Mouse (Mus musculus) embryonic facial prominence, embryonic 15.5 days (tissue): Measurements from ENCODE around the gene Ap4e1. TPM values are rescaled to one million over a fixed set of nuclear protein-coding genes. Genes with fewer than 3 reads are reported as not detected.

Experiments
- ATAC-seq: fragments of 200-750 bp; cut with Nextera tagmentation; 2 replicates; pipeline ENCODE4 v1.8.0; 2017; ENCODE audit warnings: low read depth, moderate TSS enrichment; ENCODE audit not compliant: insufficient number of reproducible peaks, low FRiP score, low TSS enrichment
- H3K27ac ChIP-seq: fragments of 300-500 bp; sonication (generic); replicated peaks from 2 replicates; pipeline ENCODE4 v1.5.1; 2015; ENCODE audit warnings: mild to moderate bottlenecking, inconsistent platforms
- H3K27me3 ChIP-seq: fragments of 300-500 bp; sonication (generic); 2 replicates; pipeline ENCODE4 v1.6.1; 2015; ENCODE audit warnings: inconsistent platforms
- H3K36me3 ChIP-seq: fragments of 300-500 bp; sonication (generic); 2 replicates; pipeline ENCODE4 v1.6.1; 2015; ENCODE audit warnings: mild to moderate bottlenecking, inconsistent platforms
- H3K4me1 ChIP-seq: fragments of 300-500 bp; sonication (generic); 2 replicates; pipeline ENCODE4 v1.6.1; 2015; ENCODE audit warnings: inconsistent platforms
- H3K4me2 ChIP-seq: fragments of 300-500 bp; sonication (generic); replicated peaks from 2 replicates; pipeline ENCODE4 v1.6.1; 2015; ENCODE audit warnings: mild to moderate bottlenecking, inconsistent platforms
- H3K4me3 ChIP-seq: fragments of 300-500 bp; sonication (generic); replicated peaks from 2 replicates; pipeline ENCODE4 v1.5.1; 2015; ENCODE audit warnings: mild to moderate bottlenecking, inconsistent platforms
- H3K9ac ChIP-seq: fragments of 300-500 bp; sonication (generic); 2 replicates; pipeline ENCODE4 v1.6.1; 2015; ENCODE audit warnings: inconsistent platforms
- H3K9me3 ChIP-seq: fragments of 300-500 bp; sonication (generic); replicated peaks from 2 replicates; pipeline ENCODE4 v1.6.1; 2016; ENCODE audit warnings: inconsistent platforms
- WGBS: fragments of 180-500 bp; shearing (Covaris S2); methylation state at CpG from one replicate; pipeline ENCODE4 v1.1.7; 2015; 5-methylcytosine and 5-hydroxymethylcytosine counted together
- polyA plus RNA-seq: library from polyadenylated mRNA; unstranded; fragments of >200 nt; fragmentation: Nextera tagmentation; extraction: Ambion mirVana; gene quantifications from 2 replicates; pipeline ENCODE4 v1.2.1, GENCODE M21; 2015

The Ap4e1 gene
- polyA plus RNA-seq, result 9.5 and 10.9 TPM in 2 replicates

DNA sequence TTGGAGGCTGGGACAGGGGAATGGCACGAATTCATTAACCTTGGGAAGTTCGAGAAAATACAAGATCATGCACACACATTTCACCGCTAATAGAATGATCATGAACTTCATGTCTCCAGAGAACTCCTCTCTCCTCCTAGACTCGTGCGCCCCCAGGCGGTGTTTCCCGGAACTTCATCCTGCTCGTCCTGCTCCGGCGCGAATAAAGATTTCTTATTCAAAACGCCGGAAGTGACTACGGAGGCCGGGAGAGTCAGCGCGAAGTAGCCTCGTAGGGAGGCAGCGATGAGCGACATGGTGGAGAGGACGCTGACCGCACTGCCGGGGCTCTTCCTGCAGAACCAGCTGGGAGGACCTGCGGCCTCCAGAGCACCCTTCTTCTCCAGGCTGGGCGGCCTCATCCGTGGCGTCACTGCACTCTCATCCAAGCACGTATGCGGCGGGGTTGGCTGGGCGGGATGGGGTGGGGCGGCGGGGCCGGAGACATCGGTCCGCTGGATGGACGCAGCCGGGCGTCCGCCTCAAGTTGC, at the start of gene Ap4e1:
Gene Ap4e1 (plus strand): TSS at position 249 of the 530 bp plus-strand sequence.
- peak within 1 kb of the TSS; percentile 63 for H3K4me2 ChIP-seq
- H3K4me3 ChIP-seq, result peak within 1 kb of the TSS; percentile 94
- H3K4me1 ChIP-seq, result peaks cover 9% of the 10 kb centered on the region
- H3K27ac ChIP-seq, result peak within 1 kb of the TSS; percentile 78
- peak within 1 kb of the TSS; percentile 85 for H3K9ac ChIP-seq
- under 1% methylated on average over 40 of the region's 40 CpGs for WGBS
- H3K9me3 ChIP-seq, result no peaks in the 10 kb centered on the region
- H3K27me3 ChIP-seq, result no peaks in the 10 kb centered on the region
- peak; percentile 81 for ATAC-seq
- peaks cover 5% of the 10 kb centered on the region for H3K36me3 ChIP-seq

GRCm38 (mm10) chr2:126961696-126962095, 46.8 kb upstream of the Ap4e1 start:
- 86% methylated on average over 2 of the region's 2 CpGs for WGBS
- H3K27ac ChIP-seq, result no peak overlapping the region
- ATAC-seq, result no peak
- H3K9ac ChIP-seq, result no peak overlapping the region
- H3K36me3 ChIP-seq, result no peaks in the 10 kb centered on the region
- H3K4me2 ChIP-seq, result no peak overlapping the region
- H3K4me3 ChIP-seq, result no peak overlapping the region
- H3K9me3 ChIP-seq, result no peaks in the 10 kb centered on the region
- H3K27me3 ChIP-seq, result no peaks in the 10 kb centered on the region
- no peaks in the 10 kb centered on the region for H3K4me1 ChIP-seq

GRCm38 (mm10) chr2:126977428-126977827, 31.1 kb upstream of the Ap4e1 start:
- 60% methylated on average over 6 of the region's 6 CpGs for WGBS
- Histone ChIP-seq H3K9me3 (no peaks in the 10 kb centered on the region), H3K4me1 (no peaks in the 10 kb centered on the region), H3K36me3 (no peaks in the 10 kb centered on the region), H3K27ac (no peak overlapping the region), H3K4me3 (no peak overlapping the region), H3K4me2 (no peak overlapping the region), H3K27me3 (no peaks in the 10 kb centered on the region), H3K9ac (no peak overlapping the region)
- ATAC-seq, result no peak

- ATAC-seq, result no peak
- H3K9me3 ChIP-seq, result no peaks in the 10 kb centered on the region
- 45% methylated on average over 4 of the region's 4 CpGs for WGBS
- H3K27ac ChIP-seq, result no peak overlapping the region
- H3K4me1 ChIP-seq, result no peaks in the 10 kb centered on the region
- no peaks in the 10 kb centered on the region for H3K27me3 ChIP-seq
- no peak overlapping the region for H3K4me2 ChIP-seq
- H3K4me3 ChIP-seq, result no peak overlapping the region
- no peak overlapping the region for H3K9ac ChIP-seq
- no peaks in the 10 kb centered on the region for H3K36me3 ChIP-seq
Observed at GRCm38 (mm10) chr2:126983221-126983620, 25.3 kb upstream of the Ap4e1 start.

- H3K27ac ChIP-seq, result no peak overlapping the region
- no peaks in the 10 kb centered on the region for H3K36me3 ChIP-seq
- no peak overlapping the region for H3K9ac ChIP-seq
- 65% methylated on average over 6 of the region's 6 CpGs for WGBS
- no peaks in the 10 kb centered on the region for H3K27me3 ChIP-seq
- H3K4me3 ChIP-seq, result no peak overlapping the region
- no peaks in the 10 kb centered on the region for H3K4me1 ChIP-seq
- no peak overlapping the region for H3K4me2 ChIP-seq
- ATAC-seq, result no peak
- no peaks in the 10 kb centered on the region for H3K9me3 ChIP-seq
Observed at GRCm38 (mm10) chr2:126989919-126990318, 18.6 kb upstream of the Ap4e1 start.

- WGBS, result 47% methylated on average over 12 of the region's 12 CpGs
Observed at GRCm38 (mm10) chr2:126992742-126993141, 15.8 kb upstream of the Ap4e1 start.

DNA sequence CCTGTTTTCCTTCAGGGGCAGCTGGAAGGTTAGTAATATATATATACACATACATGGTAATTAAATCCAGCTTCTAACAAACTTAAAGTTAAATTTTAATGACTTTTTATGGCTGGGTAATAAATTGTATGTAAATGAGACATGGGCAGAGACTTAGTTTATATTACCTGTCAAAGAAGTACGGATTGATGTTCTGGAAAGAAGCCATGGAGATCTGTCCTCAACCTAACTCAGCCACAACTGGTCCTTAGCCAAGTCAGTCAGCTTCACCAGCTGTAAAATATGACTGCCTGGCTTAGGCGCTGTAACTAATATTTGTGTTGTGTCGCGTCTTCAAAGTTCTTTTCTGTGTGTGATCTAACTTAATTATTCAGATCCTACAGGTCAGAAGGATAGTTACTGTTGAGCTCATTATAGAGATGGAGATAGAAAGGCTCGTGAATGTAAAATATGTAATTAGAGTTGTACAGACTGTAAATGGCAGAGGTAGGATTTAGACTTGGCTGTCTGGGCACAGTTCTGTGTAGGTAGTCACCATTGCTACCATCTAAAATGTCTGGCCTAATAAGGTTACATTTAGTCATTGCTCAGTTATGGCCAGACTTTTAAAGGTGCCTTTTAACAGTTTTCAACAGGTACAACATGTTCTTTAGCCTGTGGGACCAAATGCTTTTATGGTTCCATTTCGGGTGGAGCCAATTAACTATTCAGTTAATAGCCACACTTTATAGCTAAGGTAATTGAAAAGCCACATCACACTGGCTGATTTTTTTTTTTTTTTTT, 13.9 kb upstream of the Ap4e1 start:
- Histone ChIP-seq H3K27me3 (no peaks in the 10 kb centered on the region), H3K27ac (no peak overlapping the region), H3K36me3 (no peaks in the 10 kb centered on the region), H3K9ac (no peak overlapping the region), H3K4me1 (no peaks in the 10 kb centered on the region), H3K9me3 (no peaks in the 10 kb centered on the region), H3K4me3 (no peak overlapping the region), H3K4me2 (no peak overlapping the region)
- WGBS, result 66% methylated on average over 6 of the region's 6 CpGs
- ATAC-seq, result no peak

More at GRCm38 (mm10) chr2:126992742-126993141, 15.8 kb upstream of the Ap4e1 start:
- no peaks in the 10 kb centered on the region for H3K36me3 ChIP-seq
- no peak overlapping the region for H3K9ac ChIP-seq
- H3K27me3 ChIP-seq, result no peaks in the 10 kb centered on the region
- no peak overlapping the region for H3K4me2 ChIP-seq
- no peak overlapping the region for H3K4me3 ChIP-seq
- no peak overlapping the region for H3K27ac ChIP-seq
- no peaks in the 10 kb centered on the region for H3K4me1 ChIP-seq
- ATAC-seq, result no peak
- H3K9me3 ChIP-seq, result no peaks in the 10 kb centered on the region

DNA sequence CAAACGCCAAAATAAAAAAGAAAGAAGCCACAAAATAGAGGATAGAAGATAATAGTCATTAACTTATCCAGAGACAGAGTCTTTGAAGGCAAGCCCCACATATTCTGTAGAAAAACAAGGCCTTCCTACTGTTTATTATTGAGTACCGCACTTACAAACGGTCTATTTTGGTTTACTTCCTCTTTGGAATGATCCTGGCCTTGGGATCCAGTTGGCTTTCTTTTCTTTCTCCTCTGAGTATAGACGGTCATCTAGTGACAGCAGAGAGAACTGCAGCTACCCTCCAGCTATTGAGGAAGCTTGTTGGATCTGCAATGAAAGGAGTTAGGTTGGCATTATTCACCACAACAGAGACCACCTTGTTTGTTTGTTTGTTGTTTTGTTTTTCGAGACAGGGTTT, 11.8 kb upstream of the Ap4e1 start:
- WGBS, result 15% methylated on average over 5 of the region's 5 CpGs
- no peak for ATAC-seq
- no peaks in the 10 kb centered on the region for H3K9me3 ChIP-seq

DNA sequence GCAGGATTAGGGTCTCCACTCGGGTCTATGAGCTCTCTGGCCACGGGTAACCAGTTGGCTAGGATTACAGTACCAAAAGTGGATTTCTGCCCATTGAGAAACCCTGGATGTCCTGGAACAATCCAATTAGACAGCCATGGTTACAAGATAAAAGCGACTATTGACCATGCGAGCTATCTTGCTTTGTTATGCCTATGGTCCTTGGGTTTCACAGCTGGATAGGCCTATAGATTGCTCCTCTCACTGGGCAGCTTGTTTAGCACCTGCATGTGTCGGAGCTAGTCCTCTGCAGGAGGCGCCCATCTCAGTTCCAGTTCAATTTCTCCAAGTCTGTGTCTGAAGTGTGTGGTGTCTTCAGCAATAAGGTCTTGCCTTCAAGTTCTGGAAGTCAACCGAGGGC, 10.3 kb upstream of the Ap4e1 start:
- H3K9me3 ChIP-seq, result no peaks in the 10 kb centered on the region
- H3K36me3 ChIP-seq, result no peaks in the 10 kb centered on the region
- no peak overlapping the region for H3K27ac ChIP-seq
- H3K9ac ChIP-seq, result no peak overlapping the region
- H3K4me3 ChIP-seq, result no peak overlapping the region
- ATAC-seq, result no peak
- no peak overlapping the region for H3K4me2 ChIP-seq
- no peaks in the 10 kb centered on the region for H3K4me1 ChIP-seq
- 66% methylated on average over 7 of the region's 7 CpGs for WGBS
- H3K27me3 ChIP-seq, result no peaks in the 10 kb centered on the region

More for the DNA sequence above, 11.8 kb upstream of the Ap4e1 start:
- Histone ChIP-seq H3K9ac (no peak overlapping the region), H3K27ac (no peak overlapping the region), H3K4me3 (0 out of 2 replicates have a peak overlapping the region, but pooled peaks have one; percentile 7), H3K27me3 (no peaks in the 10 kb centered on the region), H3K4me1 (no peaks in the 10 kb centered on the region), H3K4me2 (no peak overlapping the region), H3K36me3 (no peaks in the 10 kb centered on the region)

DNA sequence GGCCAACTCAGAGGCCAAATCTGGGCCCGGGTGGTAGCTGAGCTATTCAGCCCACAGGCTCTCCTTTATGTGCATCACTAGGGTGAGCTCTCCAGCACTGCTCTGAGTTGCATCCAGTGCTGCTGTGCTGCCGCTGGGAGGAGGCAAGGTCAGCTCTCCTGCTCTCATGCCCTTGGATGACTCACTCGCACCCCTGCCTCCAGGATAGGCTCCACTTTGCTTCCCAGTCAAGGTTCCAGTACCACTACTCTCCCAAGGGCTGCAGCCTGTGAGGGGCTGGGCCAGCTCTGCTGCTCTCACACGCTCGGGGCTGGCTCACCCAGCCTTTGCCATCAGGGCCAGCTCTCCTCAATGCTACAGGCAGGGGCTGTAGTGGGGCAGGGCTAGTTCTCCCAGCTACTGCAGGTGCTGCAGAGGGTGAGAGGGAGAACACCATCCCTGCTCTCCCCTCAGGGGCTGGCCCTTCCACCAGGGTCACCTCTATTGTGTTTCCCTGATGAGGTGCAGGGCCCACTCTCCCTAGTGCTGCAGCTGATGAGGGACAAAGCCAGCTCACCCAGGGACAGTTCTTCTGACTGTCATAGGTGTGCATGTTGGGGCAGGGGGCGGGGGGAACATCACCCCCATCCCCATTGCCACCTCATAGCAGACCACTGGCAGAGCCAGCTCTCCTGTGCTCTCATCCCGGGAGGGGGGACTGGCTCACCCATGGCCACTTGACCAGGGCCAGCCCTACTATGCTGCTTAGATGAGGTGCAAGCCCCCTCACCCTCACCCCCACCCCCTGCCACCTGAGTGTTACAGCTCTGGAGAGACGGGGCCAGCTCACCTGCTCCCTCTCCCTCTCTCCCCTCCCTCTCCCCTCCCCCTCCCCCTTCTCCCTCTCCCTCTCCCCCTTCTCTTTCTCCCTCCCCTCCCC, 7.9 kb upstream of the Ap4e1 start:
- Histone ChIP-seq H3K4me3 (no peak overlapping the region), H3K36me3 (no peaks in the 10 kb centered on the region), H3K9me3 (no peaks in the 10 kb centered on the region), H3K9ac (no peak overlapping the region), H3K4me2 (no peak overlapping the region), H3K27ac (no peak overlapping the region), H3K27me3 (no peaks in the 10 kb centered on the region), H3K4me1 (no peaks in the 10 kb centered on the region)
- WGBS, result 70% methylated on average over 7 of the region's 8 CpGs
- ATAC-seq, result peak; percentile 43

- Histone ChIP-seq H3K9me3 (no peaks in the 10 kb centered on the region), H3K27me3 (no peaks in the 10 kb centered on the region), H3K4me1 (no peaks in the 10 kb centered on the region), H3K4me2 (no peak overlapping the region), H3K36me3 (no peaks in the 10 kb centered on the region), H3K9ac (no peak overlapping the region), H3K27ac (no peak overlapping the region), H3K4me3 (no peak overlapping the region)
- ATAC-seq, result no peak
- WGBS, result 86% methylated on average over 7 of the region's 7 CpGs
Observed at GRCm38 (mm10) chr2:127004046-127004445, 4.5 kb upstream of the Ap4e1 start.
